Mouse (Mus musculus) myocyte (in vitro differentiated cells): ENCODE measurements around the gene 1110065P20Rik. TPM values are rescaled to one million over a fixed set of nuclear protein-coding genes. Genes with fewer than 3 reads are reported as not detected.

ENCODE experiments used
- H3K27me3 ChIP-seq: one replicate; pipeline ENCODE4 v1.6.1; 2011; ENCODE audit not compliant: control insufficient read depth, insufficient read depth, insufficient read length
- H3K36me3 ChIP-seq: one replicate; pipeline ENCODE4 v1.6.1; 2011; ENCODE audit not compliant: control insufficient read depth, insufficient read depth
- H3K4me2 ChIP-seq: one replicate; pipeline ENCODE4 v1.6.1; 2011; ENCODE audit warnings: low read depth, control low read depth
- H3K4me3 ChIP-seq: one replicate; pipeline ENCODE4 v1.5.1; 2011; ENCODE audit warnings: mild to moderate bottlenecking, control low read depth, moderate library complexity
- H3K79me2 ChIP-seq: one replicate; pipeline ENCODE4 v1.6.1; 2011; ENCODE audit not compliant: control insufficient read depth, insufficient read depth
- H3ac ChIP-seq: one replicate; pipeline ENCODE4 v1.6.1; 2011; ENCODE audit not compliant: control insufficient read depth, insufficient read length
- CEBPB ChIP-seq: IDR thresholded peaks from 2 replicates; pipeline ENCODE4 v1.6.1; 2011; ENCODE audit warnings: mild to moderate bottlenecking, moderate library complexity; ENCODE audit not compliant: poor library complexity, insufficient read depth, severe bottlenecking
- E2F4 ChIP-seq: IDR thresholded peaks from one replicate; pipeline ENCODE4 v1.6.1; 2011; ENCODE audit warnings: mild to moderate bottlenecking, control low read depth, moderate library complexity; ENCODE audit not compliant: insufficient read depth
- MAX ChIP-seq: IDR thresholded peaks from one replicate; pipeline ENCODE4 v1.6.1; 2011; ENCODE audit warnings: low read depth, mild to moderate bottlenecking, control low read depth
- MYOD1 ChIP-seq, 3 experiments: IDR thresholded peaks; one replicate each; pipeline ENCODE4 v1.6.1; 2011; ENCODE audit warnings: control low read depth in 2 of 3, low read depth in 2 of 3, mild to moderate bottlenecking in 2 of 3, moderate library complexity in 1 of 3; ENCODE audit not compliant: insufficient read length in 2 of 3, control insufficient read depth in 1 of 3
- MYOG ChIP-seq, 3 experiments: IDR thresholded peaks; one replicate each; pipeline ENCODE4 v1.6.1; 2011; ENCODE audit warnings: control low read depth in 2 of 3, low read depth in 2 of 3, mild to moderate bottlenecking in 2 of 3; ENCODE audit not compliant: insufficient read length in 2 of 3, control insufficient read depth in 1 of 3, insufficient read depth in 1 of 3
- POLR2A ChIP-seq: IDR thresholded peaks from one replicate; pipeline ENCODE4 v1.6.1; 2011; ENCODE audit warnings: low read depth, mild to moderate bottlenecking, control low read depth, moderate library complexity; ENCODE audit not compliant: insufficient read length
- POLR2AphosphoS2 ChIP-seq: IDR thresholded peaks from one replicate; pipeline ENCODE4 v1.6.1; 2011; ENCODE audit warnings: low read depth, control low read depth; ENCODE audit not compliant: insufficient read length
- REST ChIP-seq: IDR thresholded peaks from one replicate; pipeline ENCODE4 v1.6.1; 2011; ENCODE audit warnings: mild to moderate bottlenecking, control low read depth, moderate library complexity; ENCODE audit not compliant: insufficient read depth, insufficient read length
- SRF ChIP-seq: IDR thresholded peaks from one replicate; pipeline ENCODE4 v1.6.1; 2011; ENCODE audit warnings: low read depth; ENCODE audit not compliant: control insufficient read depth, insufficient read length
- TCF12 ChIP-seq: IDR thresholded peaks from one replicate; pipeline ENCODE4 v1.6.1; 2011; ENCODE audit warnings: mild to moderate bottlenecking, control low read depth; ENCODE audit not compliant: poor library complexity, insufficient read depth, severe bottlenecking
- TCF3 ChIP-seq: IDR thresholded peaks from one replicate; pipeline ENCODE4 v1.6.1; 2011; ENCODE audit warnings: low read depth, control low read depth; ENCODE audit not compliant: insufficient read length
- USF1 ChIP-seq: IDR thresholded peaks from one replicate; pipeline ENCODE4 v1.6.1; 2011; ENCODE audit warnings: low read depth, mild to moderate bottlenecking, control low read depth, moderate library complexity
- polyA plus RNA-seq: library from polyadenylated mRNA; unstranded; fragments of >200 nt; fragmentation: generic; extraction: Trizol; gene quantifications from one replicate; pipeline ENCODE4 v1.2.1, GENCODE M21; 2012; ENCODE audit warnings: missing spikeins

The 1110065P20Rik gene
- polyA plus RNA-seq, 1 experiment: 82.5 TPM

GRCm38 (mm10) chr4:124856294-124856693 is 5.3 kb upstream of the 1110065P20Rik start:
- Histone ChIP-seq H3K36me3 (peaks cover 17% of the 10 kb centered on the region), H3K79me2 (peaks cover 26% of the 10 kb centered on the region), H3K4me3 (no peak overlapping the region), H3K27me3 (peaks cover 3% of the 10 kb centered on the region), H3ac (no peak overlapping the region), H3K4me2 (no peak overlapping the region)
- TF ChIP-seq TCF12: no peak
- no peak for TF ChIP-seq SRF
- TF ChIP-seq MYOD1 (IDR thresholded peaks at IDR 0.05; ENCODE audit: control insufficient read depth in 1 of 3, insufficient read length in 2 of 3, low read depth in 2 of 3): no peak
- no peak for TF ChIP-seq USF1
- TF ChIP-seq REST: no peak
- TF ChIP-seq E2F4: no peak
- TF ChIP-seq POLR2A: no peak

- Histone ChIP-seq H3K27me3 (no peaks in the 10 kb centered on the region), H3K4me3 (peak within 1 kb of the TSS; percentile 64), H3K79me2 (peaks cover 29% of the 10 kb centered on the region), H3K4me2 (peak within 1 kb of the TSS; percentile 98), H3K36me3 (peaks cover 17% of the 10 kb centered on the region), H3ac (peak within 1 kb of the TSS; percentile 92)
- TF ChIP-seq REST (no peak), TCF3 (peak; percentile 42), E2F4 (peak; percentile 21), MAX (no peak), SRF (no peak), CEBPB (no peak), POLR2AphosphoS2 (peak; percentile 87), USF1 (no peak), POLR2A (peak; percentile 73), MYOG (IDR thresholded peaks at IDR 0.05; ENCODE audit: control insufficient read depth in 1 of 3, insufficient read depth in 1 of 3, insufficient read length in 2 of 3, low read depth in 2 of 3) (peak; percentile 4 to 92 (median 89)), TCF12 (no peak), MYOD1 (IDR thresholded peaks at IDR 0.05; ENCODE audit: control insufficient read depth in 1 of 3, insufficient read length in 2 of 3, low read depth in 2 of 3) (peak in 2 of 3 experiments; percentile 81 to 87)
Observed at GRCm38 (mm10) chr4:124850261-124850913, 609 bp downstream of the 1110065P20Rik start, which contains the start of gene Yrdc. TSS of gene Yrdc (plus strand) at chr4:124850679.

- H3ac ChIP-seq: peak overlapping the region; percentile 92
- no peak for TF ChIP-seq MAX
- TF ChIP-seq POLR2AphosphoS2: peak; percentile 65
- TF ChIP-seq REST: no peak
- TF ChIP-seq MYOG (IDR thresholded peaks at IDR 0.05; ENCODE audit: control insufficient read depth in 1 of 3, insufficient read depth in 1 of 3, insufficient read length in 2 of 3, low read depth in 2 of 3): peak in 2 of 3 experiments; percentile 49 to 81
- TF ChIP-seq TCF12: peak; percentile 21
- peak; percentile 43 to 90 (median 68) for TF ChIP-seq MYOD1 (IDR thresholded peaks at IDR 0.05; ENCODE audit: control insufficient read depth in 1 of 3, insufficient read length in 2 of 3, low read depth in 2 of 3)
- H3K79me2 ChIP-seq: peaks cover 29% of the 10 kb centered on the region
- peak overlapping the region; percentile 64 for H3K4me3 ChIP-seq
- peaks cover 13% of the 10 kb centered on the region for H3K36me3 ChIP-seq
- no peaks in the 10 kb centered on the region for H3K27me3 ChIP-seq
- peak overlapping the region; percentile 83 for H3K4me2 ChIP-seq
Observed at GRCm38 (mm10) chr4:124849631-124850260, 1.2 kb downstream of the 1110065P20Rik start.

- Histone ChIP-seq H3K36me3 (no peaks in the 10 kb centered on the region), H3K27me3 (no peaks in the 10 kb centered on the region), H3K4me3 (no peak overlapping the region), H3K4me2 (no peak overlapping the region), H3K79me2 (peaks cover 16% of the 10 kb centered on the region), H3ac (no peak overlapping the region)
- peak; percentile 47 for TF ChIP-seq POLR2AphosphoS2
- no peak for TF ChIP-seq E2F4
- no peak for TF ChIP-seq MAX
- TF ChIP-seq REST: no peak
- TF ChIP-seq MYOD1 (IDR thresholded peaks at IDR 0.05; ENCODE audit: control insufficient read depth in 1 of 3, insufficient read length in 2 of 3, low read depth in 2 of 3): peak; percentile 52 to 62 (median 60)
- no peak for TF ChIP-seq POLR2A
- TF ChIP-seq USF1: peak; percentile 23
- TF ChIP-seq TCF3: no peak
- TF ChIP-seq SRF: no peak
- TF ChIP-seq CEBPB: no peak
- no peak for TF ChIP-seq TCF12
- TF ChIP-seq MYOG (IDR thresholded peaks at IDR 0.05; ENCODE audit: control insufficient read depth in 1 of 3, insufficient read depth in 1 of 3, insufficient read length in 2 of 3, low read depth in 2 of 3): peak; percentile 33 to 82 (median 52)
Observed at GRCm38 (mm10) chr4:124847573-124847972, 3.4 kb downstream of the 1110065P20Rik start.
